Mouse (Mus musculus) stomach, embryonic 16.5 days (tissue): ENCODE measurements around the gene Pgpep1. TPM values are rescaled to one million over a fixed set of nuclear protein-coding genes. Genes with fewer than 3 reads are reported as not detected.

Source experiments
- ATAC-seq: fragments of 200-750 bp; cut with Nextera tagmentation; 2 replicates; pipeline ENCODE4 v1.8.0; 2017; ENCODE audit warnings: moderate number of reproducible peaks, moderate TSS enrichment; ENCODE audit not compliant: insufficient read depth, low FRiP score
- H3K27ac ChIP-seq: fragments of 300-500 bp; sonication (generic); 2 replicates; pipeline ENCODE4 v1.5.1; 2014; ENCODE audit warnings: low read length
- H3K27me3 ChIP-seq: fragments of 300-500 bp; sonication (generic); 2 replicates; pipeline ENCODE4 v1.6.1; 2014; ENCODE audit warnings: low read length, control low read depth, mixed read lengths; ENCODE audit not compliant: control insufficient read depth, insufficient read depth
- H3K36me3 ChIP-seq: fragments of 300-500 bp; sonication (generic); 2 replicates; pipeline ENCODE4 v1.6.1; 2014; ENCODE audit warnings: low read length; ENCODE audit not compliant: control insufficient read depth, insufficient read depth
- H3K4me1 ChIP-seq: fragments of 300-500 bp; sonication (generic); 2 replicates; pipeline ENCODE4 v1.6.1; 2014; ENCODE audit warnings: low read length, control low read depth, mixed read lengths; ENCODE audit not compliant: control insufficient read depth, insufficient read depth
- H3K4me2 ChIP-seq: fragments of 300-500 bp; sonication (generic); 2 replicates; pipeline ENCODE4 v1.6.1; 2014; ENCODE audit warnings: low read depth, low read length, mixed read lengths
- H3K4me3 ChIP-seq: fragments of 300-500 bp; sonication (generic); replicated peaks from 2 replicates; pipeline ENCODE4 v1.5.1; 2014; ENCODE audit warnings: mild to moderate bottlenecking, low read length
- H3K9ac ChIP-seq: fragments of 300-500 bp; sonication (generic); 2 replicates; pipeline ENCODE4 v1.6.1; 2014; ENCODE audit warnings: low read length
- H3K9me3 ChIP-seq: fragments of 300-500 bp; sonication (generic); replicated peaks from 2 replicates; pipeline ENCODE4 v1.6.1; 2016; ENCODE audit warnings: low read length, control low read depth; ENCODE audit not compliant: control insufficient read depth
- WGBS: fragments of 180-500 bp; shearing (Covaris S2); extraction: QIAGEN DNeasy Blood & Tissue Kit; methylation state at CpG from one replicate; pipeline ENCODE4 v1.1.7; 2014; 5-methylcytosine and 5-hydroxymethylcytosine counted together
- polyA plus RNA-seq: library from polyadenylated mRNA; unstranded; fragments of >200 nt; fragmentation: Nextera tagmentation; extraction: Ambion mirVana; gene quantifications from 2 replicates; pipeline ENCODE4 v1.2.1, GENCODE M21; 2015

The Pgpep1 gene
- polyA plus RNA-seq, 1 experiment from 2014 or later = 57.5 TPM

GRCm38 (mm10) chr8:70611849-70612248 is 48.3 kb downstream of the Pgpep1 start:
- Histone ChIP-seq H3K9me3 (no peaks in the 10 kb centered on the region), H3K4me2 (peak overlapping the region; percentile 98), H3K36me3 (no peaks in the 10 kb centered on the region), H3K4me3 (peak overlapping the region; percentile 85), H3K27ac (peak overlapping the region; percentile 98), H3K9ac (peak overlapping the region; percentile 97), H3K27me3 (no peaks in the 10 kb centered on the region), H3K4me1 (peaks cover 32% of the 10 kb centered on the region)
- WGBS = under 1% methylated on average over 6 of the region's 6 CpGs
- ATAC-seq = no peak

GRCm38 (mm10) chr8:70610796-70611771 is 49.1 kb downstream of the Pgpep1 start:
- no peaks in the 10 kb centered on the region for H3K9me3 ChIP-seq
- no peak; the same call in 1 of the 2 replicates for ATAC-seq
- H3K9ac ChIP-seq = peak overlapping the region; percentile 97
- peak overlapping the region; percentile 98 for H3K4me2 ChIP-seq
- H3K36me3 ChIP-seq = no peaks in the 10 kb centered on the region
- peak overlapping the region; percentile 85 for H3K4me3 ChIP-seq
- WGBS = under 1% methylated on average over 54 of the region's 54 CpGs
- peak overlapping the region; percentile 98 for H3K27ac ChIP-seq
- peaks cover 33% of the 10 kb centered on the region for H3K4me1 ChIP-seq
- no peaks in the 10 kb centered on the region for H3K27me3 ChIP-seq

- H3K9ac ChIP-seq = peak overlapping the region; percentile 97
- no peaks in the 10 kb centered on the region for H3K27me3 ChIP-seq
- H3K4me1 ChIP-seq = peaks cover 33% of the 10 kb centered on the region
- ATAC-seq = peak; percentile 81
- peak overlapping the region; percentile 98 for H3K4me2 ChIP-seq
- peak overlapping the region; percentile 98 for H3K27ac ChIP-seq
- peak overlapping the region; percentile 85 for H3K4me3 ChIP-seq
- no peaks in the 10 kb centered on the region for H3K36me3 ChIP-seq
- H3K9me3 ChIP-seq = no peaks in the 10 kb centered on the region
- WGBS = under 1% methylated on average over 43 of the region's 45 CpGs
Measured at GRCm38 (mm10) chr8:70609849-70610795, 50.1 kb downstream of the Pgpep1 start.

GRCm38 (mm10) chr8:70609368-70609848 is 50.8 kb downstream of the Pgpep1 start:
- peak overlapping the region; percentile 97 for H3K9ac ChIP-seq
- H3K4me1 ChIP-seq = peaks cover 33% of the 10 kb centered on the region
- ATAC-seq = peak; percentile 77
- no peaks in the 10 kb centered on the region for H3K9me3 ChIP-seq
- H3K4me2 ChIP-seq = peak overlapping the region; percentile 98
- peak overlapping the region; percentile 85 for H3K4me3 ChIP-seq
- H3K27ac ChIP-seq = peak overlapping the region; percentile 98
- H3K27me3 ChIP-seq = no peaks in the 10 kb centered on the region
- WGBS = under 1% methylated on average over 37 of the region's 39 CpGs
- H3K36me3 ChIP-seq = no peaks in the 10 kb centered on the region

GRCm38 (mm10) chr8:70608749-70609367 is 51.3 kb downstream of the Pgpep1 start, which contains the start of gene Ssbp4:
Ssbp4 (minus strand) TSS chr8:70608872.
- Histone ChIP-seq H3K9ac (peak within 1 kb of the TSS; percentile 97), H3K4me2 (peak within 1 kb of the TSS; percentile 98), H3K4me1 (peaks cover 33% of the 10 kb centered on the region), H3K36me3 (no peaks in the 10 kb centered on the region), H3K9me3 (no peaks in the 10 kb centered on the region), H3K4me3 (peak within 1 kb of the TSS; percentile 85), H3K27me3 (no peaks in the 10 kb centered on the region), H3K27ac (peak within 1 kb of the TSS; percentile 98)
- WGBS = 4% methylated on average over 26 of the region's 26 CpGs
- no peak for ATAC-seq

GRCm38 (mm10) chr8:70607898-70608748 is 52.1 kb downstream of the Pgpep1 start:
- Histone ChIP-seq H3K9ac (peak overlapping the region; percentile 97), H3K27ac (peak overlapping the region; percentile 98), H3K9me3 (0 out of 2 replicates have a peak, but pooled peaks cover under 1% of the 10 kb centered on the region), H3K36me3 (no peaks in the 10 kb centered on the region), H3K27me3 (no peaks in the 10 kb centered on the region), H3K4me2 (peak overlapping the region; percentile 98), H3K4me3 (peak overlapping the region; percentile 85), H3K4me1 (peaks cover 27% of the 10 kb centered on the region)
- WGBS = 1% methylated on average over 84 of the region's 84 CpGs
- ATAC-seq = no peak

GRCm38 (mm10) chr8:70607603-70607897 is 52.6 kb downstream of the Pgpep1 start:
- Histone ChIP-seq H3K27ac (peak overlapping the region; percentile 68; the same call in 1 of the 2 replicates), H3K4me2 (peak overlapping the region; percentile 98), H3K4me1 (peaks cover 26% of the 10 kb centered on the region), H3K4me3 (peak overlapping the region; percentile 85), H3K9me3 (0 out of 2 replicates have a peak, but pooled peaks cover 4% of the 10 kb centered on the region), H3K9ac (peak overlapping the region; percentile 97), H3K36me3 (no peaks in the 10 kb centered on the region), H3K27me3 (no peaks in the 10 kb centered on the region)
- WGBS = 22% methylated on average over 6 of the region's 6 CpGs
- no peak for ATAC-seq
